Mouse (Mus musculus): ENCODE data around the gene Stk40.

Stk40 gene

DNA sequence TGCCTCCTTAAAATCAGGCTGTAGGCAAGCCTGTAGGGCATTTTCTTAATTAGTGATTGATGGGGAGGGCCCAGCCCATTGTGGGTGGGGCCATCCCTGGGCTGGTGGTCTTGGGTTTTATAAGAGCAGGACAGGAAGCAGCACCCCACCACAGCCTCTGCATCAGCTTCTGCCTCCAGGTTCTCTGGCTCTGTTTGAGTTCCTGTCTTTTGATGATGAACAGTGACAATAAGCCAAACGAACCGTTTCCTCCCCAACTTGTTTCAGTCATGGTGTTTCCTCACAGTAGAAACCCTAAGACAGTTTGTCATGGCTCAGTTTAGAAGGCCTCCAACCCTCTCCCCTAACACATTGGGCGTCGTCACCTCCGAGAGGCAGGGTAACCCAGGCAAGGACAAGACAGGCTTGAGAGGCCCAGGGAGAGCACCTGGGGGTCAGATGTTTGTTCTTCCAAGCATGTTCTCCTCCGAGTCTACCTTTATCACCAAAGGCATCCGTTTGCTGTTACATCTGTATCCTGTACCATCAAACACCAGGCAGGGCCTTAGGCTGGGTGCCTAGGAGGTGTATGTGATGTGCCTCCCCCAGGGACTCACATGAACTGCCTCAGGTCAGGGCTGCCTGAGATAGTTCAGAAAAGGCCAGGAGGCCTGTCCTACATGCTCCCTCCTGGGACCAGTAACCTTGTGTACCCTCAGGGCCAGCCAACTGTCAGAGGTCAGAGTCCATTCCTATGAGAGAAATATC, 13.5 kb upstream of the Stk40 start:
- ChIA-PET POLR2A (interaction anchor here in 2 of 4 experiments (0.6 to 1.6 kb wide), 2 partner anchors 12 to 164 kb away, joined by 3 to 5 read pairs; no protein-coding TSS in a partner anchor), CTCF (no interaction called here)

DNA sequence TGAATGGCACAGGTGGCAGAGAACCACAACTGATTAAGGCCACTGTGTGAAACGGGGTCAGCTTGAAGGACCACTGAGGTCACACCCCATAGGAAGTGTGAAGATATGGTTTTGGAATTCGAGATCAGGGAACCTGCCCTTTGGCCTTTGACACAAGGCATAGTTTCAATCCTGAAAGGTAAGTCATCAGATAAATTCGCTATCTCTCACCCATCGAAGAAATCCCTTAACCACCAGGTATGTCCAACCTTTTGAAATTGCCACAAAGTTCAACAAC, 13.0 kb upstream of the Stk40 start:
- POLR2A ChIA-PET, result no interaction called here
- CTCF ChIA-PET, result no interaction called here

DNA sequence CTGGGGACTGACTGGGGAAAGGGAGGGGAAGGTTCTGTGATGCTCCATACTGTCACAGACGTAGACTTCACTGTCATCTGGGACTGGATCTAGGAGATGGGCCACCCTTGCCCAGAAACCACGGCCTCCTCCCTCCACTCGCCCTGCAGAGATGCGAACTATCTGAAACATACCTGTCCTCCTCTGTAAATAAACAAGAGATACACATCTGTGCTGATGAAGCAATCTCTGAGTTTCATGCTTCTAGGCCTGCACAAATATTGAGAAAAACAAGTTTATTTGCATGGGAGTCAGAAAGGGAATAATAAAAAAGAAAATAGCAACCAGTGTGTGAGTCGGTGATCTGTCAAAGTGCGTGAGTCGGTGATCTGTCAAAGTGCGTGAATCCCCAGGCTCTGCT, 11.9 kb upstream of the Stk40 start:
- ChIA-PET CTCF (interaction anchor here in 1 of 4 experiments (0.6 kb wide), 1 partner anchor 22 kb away, joined by 5 read pairs; no protein-coding TSS in a partner anchor), POLR2A (interaction anchor here in 3 of 4 experiments (0.6 to 2.6 kb wide), 4 partner anchors 11 to 375 kb away, joined by 3 to 6 read pairs (median 3); no protein-coding TSS in a partner anchor)

DNA sequence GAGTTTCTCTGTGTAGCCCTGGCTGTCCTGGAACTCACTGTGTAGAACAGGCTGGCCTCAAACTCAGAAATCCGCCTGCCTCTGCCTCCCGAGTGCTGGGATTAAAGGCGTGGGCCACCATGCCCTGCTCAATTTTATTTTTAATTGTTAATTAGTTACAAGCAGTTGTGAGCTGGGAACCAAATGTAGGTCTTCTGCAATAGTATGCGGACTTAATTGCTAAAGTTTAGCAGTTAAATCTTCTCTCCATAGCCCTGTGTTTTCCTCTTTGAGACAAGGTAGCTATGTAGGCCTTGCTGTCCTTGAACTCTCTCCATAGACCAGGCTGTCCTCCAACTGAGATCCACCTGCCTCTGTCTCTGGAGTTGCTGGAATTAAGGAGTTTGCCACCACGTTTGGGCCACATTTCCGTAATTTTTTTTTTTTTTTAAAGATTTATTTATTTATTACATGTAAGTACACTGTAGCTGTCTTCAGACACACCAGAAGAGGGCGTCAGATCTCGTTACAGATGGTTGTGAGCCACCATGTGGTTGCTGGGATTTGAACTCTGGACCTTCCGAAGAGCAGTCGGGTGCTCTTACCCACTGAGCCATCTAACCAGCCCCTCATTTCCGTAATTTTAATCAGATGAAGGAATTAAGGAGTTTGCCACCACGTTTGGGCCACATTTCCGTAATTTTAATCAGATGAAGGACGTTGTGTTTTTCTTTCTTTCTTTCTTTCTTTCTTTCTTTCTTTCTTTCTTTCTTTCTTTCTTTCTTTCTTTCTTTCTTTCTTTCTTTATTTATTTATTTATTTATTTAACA, 7.9 kb upstream of the Stk40 start:
- ChIA-PET POLR2A (interaction anchor here in 3 of 4 experiments (0.6 to 2.2 kb wide), 35 partner anchors 10 to 1409 kb away, joined by 3 to 14 read pairs (median 4); partner anchors contain the start of genes Map7d1 (in 1 of the 3), Mrps15 (in 1 of the 3), Sh3d21 (in 1 of the 3) and Thrap3 (in 1 of the 3)), CTCF (interaction anchor here (0.6 to 2.0 kb wide), 12 partner anchors 8 to 111 kb away, joined by 3 to 21 read pairs (median 5); partner anchors contain the start of genes Mrps15 (in 1 of the 4) and Stk40 (in 1 of the 4))

GRCm38 (mm10) chr4:126096464-126097111, 7.2 kb upstream of the Stk40 start, which contains the start of gene Lsm10:
Gene Lsm10 (plus strand): TSS chr4:126096623.
- ChIA-PET CTCF (interaction anchor here (0.5 to 2.0 kb wide), 14 partner anchors 10 to 936 kb away, joined by 3 to 21 read pairs (median 4); partner anchors contain the start of gene Mrps15 (in 1 of the 4)), POLR2A (interaction anchor here in 3 of 4 experiments (0.6 to 2.2 kb wide), 35 partner anchors 9 to 1409 kb away, joined by 3 to 14 read pairs (median 4); partner anchors contain the start of genes Map7d1 (in 1 of the 3), Mrps15 (in 1 of the 3), Sh3d21 (in 1 of the 3) and Thrap3 (in 1 of the 3))

DNA sequence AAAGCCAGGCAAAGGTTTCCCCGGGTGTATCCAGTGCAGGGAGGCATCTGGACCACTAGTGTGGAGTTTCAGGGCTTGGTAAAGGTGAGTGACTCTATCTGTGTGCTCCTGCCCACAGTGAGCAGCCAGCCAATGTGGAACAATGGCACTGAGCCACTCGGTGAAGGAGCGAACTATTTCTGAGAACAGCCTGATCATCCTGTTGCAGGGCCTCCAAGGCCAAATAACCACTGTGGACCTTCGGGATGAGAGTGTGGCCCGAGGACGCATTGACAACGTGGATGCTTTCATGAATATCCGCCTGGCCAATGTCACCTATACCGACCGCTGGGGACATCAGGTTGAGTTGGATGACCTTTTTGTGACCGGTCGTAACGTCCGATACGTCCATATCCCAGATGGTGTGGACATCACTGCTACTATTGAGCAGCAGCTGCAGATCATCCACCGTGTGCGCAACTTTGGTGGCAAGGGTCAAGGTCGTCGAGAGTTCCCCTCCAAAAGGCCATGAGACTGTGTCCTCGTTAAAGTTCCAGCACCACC, 6.0 kb upstream of the Stk40 start:
- ChIA-PET POLR2A (no interaction called here), CTCF (interaction anchor here in 1 of 4 experiments (0.5 kb wide), 1 partner anchor 1358 kb away, joined by 10 read pairs; no protein-coding TSS in a partner anchor)

GRCm38 (mm10) chr4:126099365-126099764, 4.4 kb upstream of the Stk40 start:
- CTCF ChIA-PET, result interaction anchor here (0.6 to 1.3 kb wide), 5 partner anchors 13 to 163 kb away, joined by 3 to 8 read pairs (median 4); partner anchors contain the start of gene Trappc3 (in 1 of the 4)

GRCm38 (mm10) chr4:126100764-126101163, 3.0 kb upstream of the Stk40 start:
- ChIA-PET CTCF (no interaction called here), POLR2A (interaction anchor here in 2 of 4 experiments (1.0 to 2.0 kb wide), 4 partner anchors 10 to 54 kb away, joined by 3 to 6 read pairs (median 5); partner anchors contain the start of gene Mrps15 (in 1 of the 2))

More at GRCm38 (mm10) chr4:126099365-126099764, 4.4 kb upstream of the Stk40 start:
- POLR2A ChIA-PET, result interaction anchor here in 2 of 4 experiments (0.5 to 2.0 kb wide), 7 partner anchors 11 to 679 kb away, joined by 3 to 6 read pairs (median 5); partner anchors contain the start of gene Mrps15 (in 1 of the 2)

GRCm38 (mm10) chr4:126102061-126102841, 1.5 kb upstream of the Stk40 start:
- ChIA-PET POLR2A (interaction anchor here in 3 of 4 experiments (0.6 to 3.6 kb wide), 52 partner anchors 9 to 756 kb away, joined by 3 to 28 read pairs (median 4); partner anchors contain the start of genes Sh3d21 (in 3 of the 3), Eva1b (in 2 of the 3) and Mrps15 (in 1 of the 3)), CTCF (interaction anchor here in 3 of 4 experiments (0.5 to 3.0 kb wide), 8 partner anchors 9 to 759 kb away, joined by 3 to 20 read pairs (median 4); no protein-coding TSS in a partner anchor)

GRCm38 (mm10) chr4:126103057-126103581, 638 bp upstream of the Stk40 start:
- POLR2A ChIA-PET, result interaction anchor here in 3 of 4 experiments (0.6 to 3.6 kb wide), 53 partner anchors 8 to 557 kb away, joined by 3 to 28 read pairs (median 4); partner anchors contain the start of genes Sh3d21 (in 3 of the 3), Eva1b (in 2 of the 3) and Mrps15 (in 1 of the 3)
- CTCF ChIA-PET, result interaction anchor here in 3 of 4 experiments (0.5 to 3.0 kb wide), 11 partner anchors 8 to 519 kb away, joined by 3 to 20 read pairs (median 4); partner anchors contain the start of gene Adprhl2 (in 1 of the 3)

GRCm38 (mm10) chr4:126104261-126105075, 711 bp downstream of the Stk40 start:
- POLR2A ChIA-PET, result interaction anchor here (0.6 to 3.6 kb wide), 20 partner anchors 8 to 1241 kb away, joined by 3 to 28 read pairs (median 4); partner anchors contain the start of genes Lsm10 (in 1 of the 4) and Sh3d21 (in 1 of the 4)

GRCm38 (mm10) chr4:126105131-126105783, 1.5 kb downstream of the Stk40 start:
- ChIA-PET POLR2A (interaction anchor here in 3 of 4 experiments (0.8 to 3.6 kb wide), 12 partner anchors 8 to 113 kb away, joined by 3 to 28 read pairs (median 5); partner anchors contain the start of gene Lsm10 (in 2 of the 3)), CTCF (interaction anchor here in 2 of 4 experiments (0.5 to 3.0 kb wide), 6 partner anchors 9 to 685 kb away, joined by 3 to 20 read pairs (median 6); no protein-coding TSS in a partner anchor)

More at GRCm38 (mm10) chr4:126104261-126105075, 711 bp downstream of the Stk40 start:
- CTCF ChIA-PET, result interaction anchor here in 2 of 4 experiments (0.5 to 3.0 kb wide), 8 partner anchors 9 to 684 kb away, joined by 3 to 20 read pairs (median 4); partner anchors contain the start of gene Adprhl2 (in 1 of the 2)

GRCm38 (mm10) chr4:126108061-126108740, 4.4 kb downstream of the Stk40 start:
- POLR2A ChIA-PET, result interaction anchor here in 3 of 4 experiments (0.6 to 1.3 kb wide), 8 partner anchors 9 to 128 kb away, joined by 3 to 4 read pairs (median 3); partner anchors contain the start of genes Eva1b (in 1 of the 3) and Mrps15 (in 1 of the 3)
- CTCF ChIA-PET, result interaction anchor here in 3 of 4 experiments (0.6 to 1.0 kb wide), 4 partner anchors 12 to 296 kb away, joined by 3 to 4 read pairs (median 3); partner anchors contain the start of gene Lsm10 (in 1 of the 3)
